Mouse (Mus musculus) cerebellum, postnatal 36 days (tissue): ENCODE data around the gene Ccl25.
"Not testable (repeated sequence)": the region's sequence is repeated elsewhere in the genome, so short reads cannot be mapped to it uniquely, and the experiment has no call there.

Experiments
- DNase-seq, 2 experiments: peaks; one replicate each; pipeline ENCODE4 v3.0.0; 2021 to 2022; ENCODE audit warnings: mixed read lengths in 2 of 2

Gene Ccl25

DNA sequence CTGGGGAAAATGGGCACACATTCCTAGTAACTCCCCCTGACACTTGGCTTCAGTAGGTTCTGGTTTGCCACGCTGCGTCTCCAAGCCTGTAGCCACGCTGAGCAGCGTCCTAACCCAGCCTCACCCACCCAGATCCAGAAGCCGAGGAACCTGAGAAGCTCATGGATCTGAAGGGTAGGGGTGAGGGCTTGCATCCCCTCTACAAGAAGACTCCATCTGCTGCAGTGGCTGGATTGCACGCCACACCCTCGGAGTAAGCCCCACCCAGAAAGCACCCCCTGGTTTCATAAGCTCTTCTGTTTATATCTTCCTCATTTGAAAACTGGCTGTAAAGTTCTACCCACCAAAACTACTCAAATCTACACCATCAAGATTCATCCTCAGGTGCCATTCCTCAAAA lies 22.7 kb downstream of the Ccl25 start:
- DNase-seq, result no peak

- DNase-seq, result no peak
Measured at GRCm38 (mm10) chr8:4348275-4348674, 23.3 kb downstream of the Ccl25 start.

DNA sequence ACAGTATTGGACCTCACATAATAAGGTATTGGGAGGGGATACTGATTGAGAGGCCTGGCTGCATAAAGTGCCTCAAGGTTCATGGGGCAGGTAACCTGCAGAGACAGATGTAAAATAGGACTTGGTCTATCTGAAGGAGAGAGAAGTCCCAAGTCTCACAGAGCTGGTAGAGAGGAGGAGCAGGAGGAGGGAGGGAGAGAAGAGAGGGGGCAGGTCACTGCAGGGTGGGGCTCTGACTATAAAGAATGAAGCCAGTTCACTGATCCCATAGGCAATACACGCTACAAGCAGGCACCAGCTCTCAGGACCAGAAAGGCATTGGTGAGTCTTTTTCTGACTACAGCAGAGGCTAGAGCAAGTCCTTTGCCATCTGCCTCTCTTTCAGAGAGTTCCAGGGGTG lies 24.3 kb downstream of the Ccl25 start:
- no peak for DNase-seq

GRCm38 (mm10) chr8:4350618-4351017 lies 25.6 kb downstream of the Ccl25 start:
- DNase-seq, result no peak

DNA sequence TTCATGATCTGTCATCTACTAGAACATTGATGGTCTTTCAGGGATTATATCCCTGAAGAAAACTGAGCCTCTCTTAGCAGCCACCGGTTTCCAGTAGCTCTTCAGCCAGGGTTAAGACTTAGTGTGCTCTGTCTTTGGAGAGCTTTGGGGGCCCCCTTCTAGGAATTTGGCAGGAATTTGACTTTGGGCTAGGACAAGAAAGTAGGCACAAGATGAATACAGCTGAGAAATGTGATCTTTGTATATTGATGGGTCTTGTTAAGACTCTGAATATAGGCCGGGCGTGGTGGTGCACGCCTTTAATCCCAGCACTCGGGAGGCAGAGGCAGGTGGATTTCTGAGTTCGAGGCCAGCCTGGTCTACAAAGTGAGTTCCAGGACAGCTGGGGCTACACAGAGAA lies 27.6 kb downstream of the Ccl25 start:
- not testable (repeated sequence) for DNase-seq

DNA sequence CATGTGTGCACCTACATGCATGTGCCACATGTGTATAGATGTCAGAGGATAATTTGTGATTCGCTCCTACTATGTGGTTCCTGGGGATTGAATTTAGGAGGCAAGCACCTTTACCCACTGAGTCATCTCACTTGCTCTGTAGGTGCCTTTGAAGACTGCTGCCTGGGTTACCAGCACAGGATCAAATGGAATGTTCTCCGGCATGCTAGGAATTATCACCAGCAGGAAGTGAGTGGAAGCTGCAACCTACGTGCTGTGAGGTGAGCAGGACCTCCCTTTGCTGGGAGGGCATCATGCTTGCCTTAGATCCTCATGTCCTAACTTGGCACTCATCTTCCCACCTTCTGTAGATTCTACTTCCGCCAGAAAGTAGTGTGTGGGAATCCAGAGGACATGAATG lies 28.7 kb downstream of the Ccl25 start:
- no peak for DNase-seq

DNA sequence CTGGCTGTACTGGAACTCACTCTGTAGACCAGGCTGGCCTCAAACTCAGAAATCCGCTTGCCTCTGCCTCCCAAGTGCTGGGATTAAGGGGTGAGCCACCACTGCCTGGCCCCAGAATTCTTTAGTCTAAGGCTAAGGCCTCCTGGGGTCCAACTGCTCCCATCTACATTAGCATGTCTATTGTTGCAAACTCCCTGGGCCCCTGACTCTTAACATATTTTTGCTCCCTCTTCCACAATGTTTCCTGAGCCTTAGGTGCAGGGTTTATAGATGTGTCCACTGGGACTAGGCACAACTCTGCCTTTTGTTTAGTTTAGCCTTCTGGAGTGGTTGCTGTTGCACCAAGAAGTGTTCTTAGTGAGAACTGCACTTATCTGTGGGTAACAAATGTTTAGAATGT lies 29.5 kb downstream of the Ccl25 start:
- DNase-seq, result no peak

DNA sequence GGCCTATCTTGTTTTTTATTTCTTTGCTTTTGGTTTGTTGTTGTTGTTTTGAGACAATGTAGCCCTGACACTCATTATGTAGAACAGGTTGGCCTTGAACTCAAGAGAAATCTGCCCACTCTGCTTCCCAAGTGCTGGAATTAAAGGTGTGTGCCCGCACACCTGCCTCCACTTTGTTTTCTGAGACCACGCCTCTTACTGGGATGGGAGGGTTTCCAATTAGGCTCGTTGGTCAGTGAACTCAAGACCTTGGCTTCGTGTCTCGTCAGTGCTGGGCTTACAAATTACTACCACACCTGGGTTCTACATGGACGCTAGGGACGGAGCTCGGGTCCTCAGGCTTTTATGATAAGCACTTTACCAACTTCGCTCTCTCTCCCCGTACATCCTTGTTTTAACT lies 30.4 kb downstream of the Ccl25 start:
- no peak for DNase-seq

- DNase-seq, result no peak
Measured at GRCm38 (mm10) chr8:4359362-4359761, 34.4 kb downstream of the Ccl25 start.

DNA sequence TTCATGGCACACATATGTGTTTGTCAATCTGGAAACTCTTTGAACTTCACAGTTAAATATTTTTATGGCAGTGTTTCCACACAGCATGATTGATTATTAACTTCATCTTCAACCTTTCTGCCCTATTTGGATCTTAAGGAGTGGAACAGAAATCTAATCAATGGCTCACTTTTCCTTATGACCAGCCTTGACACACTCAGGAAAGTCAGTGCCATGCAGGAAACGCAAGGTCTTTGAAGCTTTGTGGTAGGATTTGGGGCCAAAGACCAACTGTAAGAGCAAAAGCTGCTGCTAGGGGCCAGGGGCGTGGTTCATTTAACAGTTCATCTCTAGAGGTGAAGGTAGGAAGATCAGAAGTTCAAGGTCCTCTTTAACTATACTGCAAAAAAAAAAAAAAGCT lies 35.9 kb downstream of the Ccl25 start:
- no peak for DNase-seq

DNA sequence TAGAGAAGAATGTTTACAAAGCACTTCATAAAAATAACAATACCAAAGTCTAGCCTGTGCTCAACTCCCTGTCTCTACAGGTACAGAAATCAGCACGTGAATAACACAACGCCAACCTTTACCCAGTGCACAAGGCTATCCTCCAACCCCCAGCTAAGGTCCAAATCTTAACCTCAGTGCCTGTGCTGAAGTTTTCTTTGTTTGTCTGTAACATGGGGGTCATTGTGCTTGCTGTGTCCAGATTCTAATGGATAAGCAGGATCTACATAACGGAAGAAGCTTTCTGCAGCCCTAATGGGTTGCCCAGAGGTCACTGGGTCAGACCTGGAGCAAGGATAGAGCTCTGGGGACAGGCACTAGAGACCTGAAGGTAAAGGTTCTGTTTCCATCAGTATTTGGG lies 41.2 kb downstream of the Ccl25 start:
- no peak for DNase-seq

DNA sequence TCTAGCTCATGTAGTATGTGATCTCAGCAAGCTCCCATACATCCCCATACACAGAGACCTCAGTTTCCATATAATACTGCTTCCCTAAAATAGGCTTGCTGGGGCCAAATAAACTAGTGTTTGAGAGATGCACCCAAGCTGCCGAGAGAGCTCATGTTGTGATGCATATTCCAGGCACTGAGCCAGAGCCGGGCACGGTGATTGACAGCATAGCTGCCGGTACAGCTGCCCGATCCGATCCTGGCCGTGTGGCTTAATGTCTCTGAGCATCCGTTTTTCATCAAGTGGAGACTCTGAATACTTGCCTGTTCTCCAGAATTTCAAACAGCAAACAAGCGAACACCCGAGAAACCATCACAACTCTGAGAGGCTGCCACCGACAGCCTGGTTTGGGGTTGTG lies 42.8 kb downstream of the Ccl25 start:
- no peak for DNase-seq

DNA sequence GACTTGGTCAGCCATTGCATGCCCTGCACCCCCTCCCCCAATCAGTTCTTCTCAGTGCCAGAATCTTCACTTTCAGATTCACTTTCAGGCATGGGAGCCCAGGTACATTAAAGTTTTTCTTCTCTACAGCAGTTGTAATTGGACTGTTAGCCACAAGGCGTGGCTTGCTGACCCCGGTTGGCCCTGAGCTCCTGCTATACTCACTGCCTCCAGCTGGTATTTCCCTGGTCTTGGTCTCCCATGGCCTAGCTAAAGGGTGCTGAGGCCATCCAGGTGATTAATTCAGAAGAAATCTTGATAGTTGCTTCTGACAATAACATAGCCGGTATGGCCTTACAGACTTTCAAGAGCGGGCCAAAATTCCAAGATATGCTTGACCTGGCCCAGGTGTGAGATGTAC lies 43.5 kb downstream of the Ccl25 start:
- no peak for DNase-seq

DNA sequence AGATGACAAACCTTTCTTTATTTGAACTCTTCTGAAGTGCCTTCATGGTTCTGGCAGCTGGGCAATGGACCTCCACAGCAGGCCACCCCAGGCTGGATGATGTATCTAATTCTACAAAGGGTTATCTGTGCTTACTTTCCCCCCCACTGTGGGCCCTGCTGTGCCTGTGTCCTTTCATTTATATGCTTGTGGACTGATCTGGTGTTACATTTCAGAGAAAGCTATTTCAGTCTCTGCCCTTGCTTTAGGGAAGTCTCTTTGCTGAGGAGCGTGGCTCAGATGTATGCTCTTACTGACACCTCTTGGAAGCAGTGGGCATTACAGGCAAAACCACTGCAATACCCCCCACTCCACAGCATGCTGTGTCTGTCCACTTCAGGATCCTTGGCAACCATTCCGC lies 45.1 kb downstream of the Ccl25 start:
- DNase-seq, result no peak

DNA sequence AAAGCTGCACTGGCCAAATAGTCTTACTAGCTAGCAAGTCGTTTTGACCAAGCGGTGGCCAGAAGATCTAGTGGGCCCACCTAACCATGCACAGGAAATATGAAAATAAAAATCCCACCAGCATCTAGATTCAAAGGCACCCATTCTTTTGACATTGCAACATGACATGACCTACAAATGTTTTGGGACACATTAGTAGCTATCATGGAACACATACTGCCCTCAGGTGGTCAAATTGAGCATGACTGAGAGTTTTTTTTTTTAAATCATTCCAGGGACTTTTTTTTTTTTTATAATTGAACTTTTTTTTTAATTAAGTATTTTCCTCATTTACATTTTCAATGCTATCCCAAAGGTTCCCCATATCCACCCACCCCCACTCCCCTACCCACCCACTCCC lies 47.6 kb downstream of the Ccl25 start:
- no peak for DNase-seq

GRCm38 (mm10) chr8:4401442-4401841 lies 76.4 kb downstream of the Ccl25 start:
- DNase-seq, result no peak

- no peak for DNase-seq
Measured at GRCm38 (mm10) chr8:4403960-4404879, 79.2 kb downstream of the Ccl25 start.

- no peak for DNase-seq
Measured at GRCm38 (mm10) chr8:4404880-4405261, 79.9 kb downstream of the Ccl25 start.

- not testable (repeated sequence) for DNase-seq
Measured at GRCm38 (mm10) chr8:4408425-4408824, 83.4 kb downstream of the Ccl25 start.
